Mouse (Mus musculus) neural tube, embryonic 11.5 days (tissue): ENCODE data around the gene Srgap1. TPM values are rescaled to one million over a fixed set of nuclear protein-coding genes. Genes with fewer than 3 reads are reported as not detected.

Experiments
- ATAC-seq: fragments of 200-750 bp; cut with Nextera tagmentation; 2 replicates; pipeline ENCODE4 v1.8.0; 2017; ENCODE audit warnings: moderate number of reproducible peaks, mild to moderate bottlenecking, moderate TSS enrichment, moderate library complexity; ENCODE audit not compliant: insufficient read depth, low FRiP score, low TSS enrichment
- DNase-seq: peaks from one replicate; pipeline ENCODE4 v3.0.0-alpha.2; 2015; ENCODE audit warnings: low spot score
- H3K27ac ChIP-seq: fragments of 300-500 bp; sonication (generic); 2 replicates; pipeline ENCODE4 v1.5.1; 2014; ENCODE audit warnings: low read depth, mild to moderate bottlenecking, low read length
- H3K27me3 ChIP-seq: fragments of 300-500 bp; sonication (generic); 2 replicates; pipeline ENCODE4 v1.6.1; 2014; ENCODE audit warnings: mild to moderate bottlenecking, low read length, mixed read lengths; ENCODE audit not compliant: control insufficient read depth, insufficient read depth
- H3K36me3 ChIP-seq: fragments of 300-500 bp; sonication (generic); 2 replicates; pipeline ENCODE4 v1.6.1; 2014; ENCODE audit warnings: mild to moderate bottlenecking, low read length, moderate library complexity, mixed read lengths; ENCODE audit not compliant: control insufficient read depth, insufficient read depth
- H3K4me1 ChIP-seq: fragments of 300-500 bp; sonication (generic); 2 replicates; pipeline ENCODE4 v1.6.1; 2014; ENCODE audit warnings: low read length, mixed read lengths; ENCODE audit not compliant: control insufficient read depth, insufficient read depth
- H3K4me2 ChIP-seq: fragments of 300-500 bp; sonication (generic); 2 replicates; pipeline ENCODE4 v1.6.1; 2014; ENCODE audit warnings: low read depth, mild to moderate bottlenecking, moderate library complexity
- H3K4me3 ChIP-seq: fragments of 300-500 bp; sonication (generic); 2 replicates; pipeline ENCODE4 v1.5.1; 2014; ENCODE audit warnings: low read depth, low read length
- H3K9ac ChIP-seq: fragments of 300-500 bp; sonication (generic); 2 replicates; pipeline ENCODE4 v1.6.1; 2014; ENCODE audit warnings: mild to moderate bottlenecking, low read length
- H3K9me3 ChIP-seq: fragments of 300-500 bp; sonication (generic); 2 replicates; pipeline ENCODE4 v1.6.1; 2016; ENCODE audit warnings: low read length; ENCODE audit not compliant: control insufficient read depth
- WGBS: fragments of 180-500 bp; shearing (Covaris S2); extraction: QIAGEN DNeasy Blood & Tissue Kit; methylation state at CpG from one replicate; pipeline ENCODE4 v1.1.7; 2014; 5-methylcytosine and 5-hydroxymethylcytosine counted together
- polyA plus RNA-seq: library from polyadenylated mRNA; unstranded; fragments of >200 nt; fragmentation: Nextera tagmentation; extraction: Ambion mirVana; gene quantifications from 2 replicates; pipeline ENCODE4 v1.2.1, GENCODE M21; 2014

Srgap1 gene
- polyA plus RNA-seq, 1 experiment from 2014 or later, result 11.0 TPM

- Histone ChIP-seq H3K9me3 (no peaks in the 10 kb centered on the region), H3K4me2 (peak overlapping the region; percentile 47), H3K36me3 (no peaks in the 10 kb centered on the region), H3K4me3 (peak overlapping the region; percentile 71), H3K27me3 (no peaks in the 10 kb centered on the region), H3K4me1 (no peaks in the 10 kb centered on the region; the same call in 1 of the 2 replicates), H3K27ac (peak overlapping the region; percentile 87), H3K9ac (peak overlapping the region; percentile 89)
- peak; percentile 91 for DNase-seq
- ATAC-seq, result peak; percentile 73
- 19% methylated on average over 25 of the region's 44 CpGs for WGBS
These were observed 731 bp upstream of the Srgap1 start for GRCm38 (mm10) chr10:122047727-122048365.

GRCm38 (mm10) chr10:122046511-122046903, 608 bp downstream of the Srgap1 start:
- no peak for ATAC-seq
- H3K27me3 ChIP-seq, result no peaks in the 10 kb centered on the region
- no peaks in the 10 kb centered on the region for H3K36me3 ChIP-seq
- H3K27ac ChIP-seq, result peak overlapping the region; percentile 87
- peak overlapping the region; percentile 47 for H3K4me2 ChIP-seq
- peak overlapping the region; percentile 89 for H3K9ac ChIP-seq
- H3K9me3 ChIP-seq, result no peaks in the 10 kb centered on the region
- H3K4me3 ChIP-seq, result peak overlapping the region; percentile 71
- no peak for DNase-seq
- under 1% methylated on average over 13 of the region's 13 CpGs for WGBS
- no peaks in the 10 kb centered on the region; the same call in 1 of the 2 replicates for H3K4me1 ChIP-seq

DNA sequence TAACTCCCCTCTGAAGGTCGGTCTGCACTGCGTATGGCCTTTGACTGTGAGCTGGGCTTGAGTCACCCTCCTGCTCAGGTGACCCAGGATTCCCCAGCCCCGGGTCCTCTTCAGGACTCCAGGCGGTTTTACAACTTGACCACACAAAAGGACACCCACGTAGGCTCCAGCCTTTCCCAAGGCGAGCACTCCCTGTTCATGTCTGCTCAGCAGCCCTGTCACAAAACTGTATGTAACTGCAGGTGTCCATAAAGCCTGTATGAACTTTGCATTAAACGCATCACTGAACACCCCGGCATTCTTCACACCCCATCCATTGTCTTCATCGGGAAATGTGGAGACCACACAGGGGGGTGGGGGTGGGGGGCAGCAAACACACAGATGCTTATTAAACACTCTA, 1.2 kb downstream of the Srgap1 start:
- no peaks in the 10 kb centered on the region for H3K9me3 ChIP-seq
- H3K27me3 ChIP-seq, result no peaks in the 10 kb centered on the region
- no peak overlapping the region for H3K27ac ChIP-seq
- peak; percentile 37 for DNase-seq
- peak overlapping the region; percentile 71 for H3K4me3 ChIP-seq
- H3K9ac ChIP-seq, result peak overlapping the region; percentile 89
- H3K36me3 ChIP-seq, result no peaks in the 10 kb centered on the region
- H3K4me2 ChIP-seq, result peak overlapping the region; percentile 47
- H3K4me1 ChIP-seq, result no peaks in the 10 kb centered on the region; the same call in 1 of the 2 replicates
- WGBS, result 15% methylated on average over 9 of the region's 9 CpGs
- ATAC-seq, result no peak

- ATAC-seq, result no peak
- H3K27me3 ChIP-seq, result no peaks in the 10 kb centered on the region
- H3K4me2 ChIP-seq, result peak overlapping the region; percentile 47
- H3K4me3 ChIP-seq, result peak overlapping the region; percentile 71; the same call in 1 of the 2 replicates
- WGBS, result 75% methylated on average over 4 of the region's 4 CpGs
- no peaks in the 10 kb centered on the region for H3K9me3 ChIP-seq
- no peak for DNase-seq
- H3K9ac ChIP-seq, result 0 out of 2 replicates have a peak overlapping the region, but pooled peaks have one; percentile 15
- H3K4me1 ChIP-seq, result no peaks in the 10 kb centered on the region; the same call in 1 of the 2 replicates
- no peak overlapping the region for H3K27ac ChIP-seq
- H3K36me3 ChIP-seq, result no peaks in the 10 kb centered on the region
These were observed 2.2 kb downstream of the Srgap1 start for GRCm38 (mm10) chr10:122044926-122045325.

- DNase-seq (no peak), ATAC-seq (no peak)
- H3K4me2 ChIP-seq, result no peak overlapping the region
- no peak overlapping the region for H3K4me3 ChIP-seq
- H3K4me1 ChIP-seq, result no peaks in the 10 kb centered on the region
- H3K27ac ChIP-seq, result no peak overlapping the region
- no peaks in the 10 kb centered on the region for H3K36me3 ChIP-seq
- 43% methylated on average over 4 of the region's 4 CpGs for WGBS
- H3K9me3 ChIP-seq, result no peaks in the 10 kb centered on the region
- no peaks in the 10 kb centered on the region for H3K27me3 ChIP-seq
- H3K9ac ChIP-seq, result no peak overlapping the region
These were observed 6.7 kb downstream of the Srgap1 start for GRCm38 (mm10) chr10:122040372-122040771.

DNA sequence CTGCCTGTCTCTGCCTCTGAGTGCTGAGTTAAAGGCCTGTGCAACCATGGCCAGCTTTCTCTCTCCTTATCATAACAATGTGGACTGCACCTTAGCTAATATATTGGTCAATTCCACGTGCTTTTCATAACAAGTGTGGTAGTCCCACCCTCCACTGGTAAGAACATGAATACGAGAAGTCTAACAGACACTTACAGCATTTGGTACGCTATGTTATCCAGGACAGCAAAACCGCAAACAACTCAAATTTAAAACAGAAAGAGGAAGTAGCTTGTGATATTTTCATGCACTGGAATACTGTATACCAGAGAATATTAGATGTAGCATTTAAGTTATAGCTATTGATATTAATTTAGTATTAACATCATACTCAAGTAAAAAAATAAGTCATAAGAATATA, 7.5 kb downstream of the Srgap1 start:
- H3K9me3 ChIP-seq, result no peaks in the 10 kb centered on the region
- no peak overlapping the region for H3K9ac ChIP-seq
- no peaks in the 10 kb centered on the region for H3K36me3 ChIP-seq
- DNase-seq (no peak), ATAC-seq (no peak)
- WGBS, result 88% methylated on average over 4 of the region's 4 CpGs
- no peak overlapping the region for H3K4me2 ChIP-seq
- H3K27me3 ChIP-seq, result no peaks in the 10 kb centered on the region
- no peak overlapping the region for H3K27ac ChIP-seq
- H3K4me3 ChIP-seq, result no peak overlapping the region
- H3K4me1 ChIP-seq, result no peaks in the 10 kb centered on the region

DNA sequence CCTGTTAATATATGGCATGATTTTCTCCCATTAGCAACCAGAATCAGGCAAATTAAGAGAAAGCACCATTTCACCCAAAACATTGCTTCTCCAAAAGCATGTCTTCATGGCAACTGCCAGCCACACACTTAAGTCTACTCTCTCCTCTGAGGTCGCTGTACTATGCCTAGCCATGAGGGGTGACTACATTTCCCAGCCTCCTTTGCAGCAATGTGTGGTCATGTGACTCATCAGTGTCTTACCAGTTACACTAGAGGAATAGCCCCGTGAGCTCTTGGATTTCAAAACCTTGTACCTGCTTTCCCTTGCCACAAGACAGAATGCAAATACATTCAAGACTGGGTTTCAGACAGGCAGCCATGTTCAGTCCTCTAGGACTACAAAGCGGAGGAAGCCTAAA, 8.6 kb downstream of the Srgap1 start:
- no peak for ATAC-seq

DNA sequence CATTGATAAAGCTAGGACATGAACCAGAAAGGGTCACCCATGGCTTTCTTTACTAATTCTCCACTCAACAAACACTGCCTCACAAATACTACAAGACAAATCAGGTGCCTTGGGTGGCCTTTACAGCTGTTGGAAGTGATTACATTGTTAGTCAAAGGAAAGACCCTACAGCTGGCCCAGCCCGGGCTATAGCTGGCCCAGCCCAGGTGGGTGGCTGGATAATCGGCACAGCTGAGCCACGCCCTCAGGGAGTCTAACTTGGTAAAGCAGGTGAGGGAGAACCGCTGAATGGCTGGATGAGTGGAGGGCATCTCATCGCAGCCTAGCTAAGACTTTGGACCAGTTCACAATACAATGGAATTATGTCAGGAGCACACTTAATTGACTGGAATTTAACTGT, 13.8 kb downstream of the Srgap1 start:
- ATAC-seq (no peak), DNase-seq (no peak)
- Histone ChIP-seq H3K4me1 (no peaks in the 10 kb centered on the region), H3K9me3 (no peaks in the 10 kb centered on the region), H3K4me2 (no peak overlapping the region), H3K9ac (no peak overlapping the region), H3K27me3 (no peaks in the 10 kb centered on the region), H3K36me3 (no peaks in the 10 kb centered on the region), H3K27ac (no peak overlapping the region), H3K4me3 (no peak overlapping the region)
- 80% methylated on average over 5 of the region's 5 CpGs for WGBS

More for the DNA sequence above, 8.6 kb downstream of the Srgap1 start:
- Histone ChIP-seq H3K36me3 (no peaks in the 10 kb centered on the region), H3K4me2 (no peak overlapping the region), H3K27me3 (no peaks in the 10 kb centered on the region), H3K4me1 (no peaks in the 10 kb centered on the region), H3K9ac (no peak overlapping the region), H3K27ac (no peak overlapping the region), H3K9me3 (no peaks in the 10 kb centered on the region), H3K4me3 (no peak overlapping the region)
- WGBS, result 60% methylated on average over 3 of the region's 3 CpGs
- DNase-seq, result no peak

DNA sequence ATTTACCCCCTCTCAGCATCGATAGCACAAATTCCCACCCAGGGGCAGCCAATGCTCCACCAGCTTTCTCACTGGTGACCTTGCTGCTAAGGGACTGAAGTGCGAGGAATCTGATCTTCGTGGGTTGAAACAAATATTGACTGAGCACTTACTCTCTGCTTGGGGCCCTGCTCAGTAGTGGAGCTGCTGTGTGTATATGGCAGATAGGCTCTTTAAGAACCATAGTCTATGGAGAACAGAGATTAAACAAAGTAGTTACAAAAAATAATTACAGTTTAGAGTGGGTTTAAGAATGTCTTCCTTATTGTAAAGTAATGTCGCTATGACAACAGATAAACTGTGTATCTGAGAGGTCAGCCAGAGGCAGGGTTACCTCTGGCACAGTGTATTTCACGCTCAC, 16.7 kb downstream of the Srgap1 start:
- Histone ChIP-seq H3K36me3 (no peaks in the 10 kb centered on the region), H3K27me3 (no peaks in the 10 kb centered on the region), H3K9ac (no peak overlapping the region), H3K4me1 (no peaks in the 10 kb centered on the region), H3K27ac (no peak overlapping the region), H3K4me2 (no peak overlapping the region), H3K9me3 (no peaks in the 10 kb centered on the region), H3K4me3 (no peak overlapping the region)
- DNase-seq, result no peak
- WGBS, result 90% methylated on average over 5 of the region's 5 CpGs
- no peak for ATAC-seq
